Mouse (Mus musculus): ENCODE results near the gene Fggy.

GRCm38 (mm10) chr4:95752538-95753188, 195.4 kb downstream of the Fggy start:
- no peak for TF ChIP-seq CTCF (IDR thresholded peaks at IDR 0.05; ENCODE audit: low read depth)
- TF ChIP-seq EP300 (IDR thresholded peaks at IDR 0.05; ENCODE audit: low read depth): no peak

All from liver, embryonic 14.5 days (tissue).